ENCODE assay signal across 27 mouse cellular contexts in genomic region chr11:8944114-8944513, GRCm38 (mm10). TPM values are rescaled to one million over a fixed set of nuclear protein-coding genes. Genes with fewer than 3 reads are reported as not detected.
"Had no signal": no experiment of that assay in that cellular context is flagged by ENCODE, and none has a peak within 500 bp of the region (broad histone marks: within the 10 kb centered on the region; RNA-seq: fewer than 3 reads in every experiment).

No protein-coding gene starts in this region.

- H3K4me3 ChIP-seq: layer of hippocampus, adult 2 months; limb, embryonic 10.5 days; limb, embryonic 13.5 days; midbrain, embryonic 13.5 days; myocyte; neural tube, embryonic 13.5 days; stomach, embryonic 15.5 days had no signal

- H3K4me2 ChIP-seq: limb, embryonic 13.5 days; lung, embryonic 14.5 days; midbrain, embryonic 13.5 days; neural tube, embryonic 13.5 days; stomach, embryonic 15.5 days had no signal

- H3K9me3 ChIP-seq: limb, embryonic 10.5 days; limb, embryonic 13.5 days; midbrain, embryonic 13.5 days; neural tube, embryonic 13.5 days; stomach, embryonic 15.5 days had no signal

- H3K27me3 ChIP-seq: limb, embryonic 13.5 days; midbrain, embryonic 13.5 days; neural tube, embryonic 13.5 days; stomach, embryonic 15.5 days had no signal

- H3K9ac ChIP-seq: limb, embryonic 13.5 days; lung, embryonic 14.5 days; midbrain, embryonic 13.5 days; neural tube, embryonic 13.5 days; stomach, embryonic 15.5 days had no signal

- DNase-seq: kidney, adult 2 months; kidney, postnatal 25 days; layer of hippocampus, adult 9-11 months; lung, embryonic 14.5 days; retina, postnatal 1 day; right cerebral cortex, postnatal 25 days; spleen, adult 18-20 months; thymus, postnatal 25 days had no signal

- ATAC-seq: intestine, postnatal 0 days; lung, postnatal 0 days; midbrain, embryonic 13.5 days; midbrain, embryonic 16.5 days had no signal

- H3K27ac ChIP-seq: kidney, postnatal 0 days; layer of hippocampus, adult 2 months; limb, embryonic 10.5 days; limb, embryonic 13.5 days; macrophage; midbrain, embryonic 13.5 days; neural tube, embryonic 13.5 days; stomach, embryonic 15.5 days had no signal

- H3K36me3 ChIP-seq: limb, embryonic 10.5 days; limb, embryonic 13.5 days; midbrain, embryonic 13.5 days; neural tube, embryonic 13.5 days; stomach, embryonic 15.5 days had no signal

- H3K4me1 ChIP-seq: limb, embryonic 10.5 days; midbrain, embryonic 13.5 days; neural tube, embryonic 13.5 days; stomach, embryonic 15.5 days had no signal

RNA-seq across cellular contexts. Expression of gene Pkd1l1, which starts 29.0 kb away (rescaled TPM):
- total RNA-seq: layer of hippocampus, postnatal 25 days; left cerebral cortex, adult 18-20 months; left cerebral cortex, postnatal 25 days; liver, adult 2 months; megakaryocyte, adult 5-6 weeks; monocyte, adult 5-6 weeks; neutrophil, adult 5-6 weeks had no signal
- polyA plus RNA-seq: intestine, postnatal 0 days; limb, embryonic 10.5 days; macrophage; myocyte had no signal
